Mouse (Mus musculus): Measurements from ENCODE around the gene Bmp2k.

Bmp2k gene

DNA sequence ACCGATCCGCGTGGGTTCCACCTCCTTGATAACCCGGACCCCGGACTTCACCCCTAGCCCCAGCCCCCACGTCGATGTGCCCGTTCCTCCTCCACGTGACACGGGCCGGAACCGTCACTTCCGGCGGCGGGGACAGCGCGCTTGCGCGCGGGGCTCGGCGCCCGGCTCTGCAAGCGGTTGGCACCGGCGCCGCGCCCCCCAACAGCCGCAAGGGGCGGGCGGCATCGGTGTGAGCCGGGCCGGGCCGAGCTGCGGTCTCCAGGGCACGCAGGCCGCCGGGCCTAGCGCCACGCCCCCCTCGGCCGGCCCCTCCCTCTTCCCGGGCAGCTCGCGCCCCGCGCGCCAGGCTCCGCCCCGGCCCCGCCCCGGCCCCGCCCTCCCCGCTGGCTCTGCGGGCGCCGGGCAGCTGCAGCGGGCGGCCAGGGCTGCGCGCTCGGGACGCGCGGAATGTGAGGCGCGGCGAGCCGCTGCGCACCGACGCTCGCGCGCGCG is at the start of gene Bmp2k:
Bmp2k (plus strand) TSS at position 380 of the 492 bp plus-strand sequence.
- peak; percentile 92 for ATAC-seq (ENCODE audit: low TSS enrichment)

DNA sequence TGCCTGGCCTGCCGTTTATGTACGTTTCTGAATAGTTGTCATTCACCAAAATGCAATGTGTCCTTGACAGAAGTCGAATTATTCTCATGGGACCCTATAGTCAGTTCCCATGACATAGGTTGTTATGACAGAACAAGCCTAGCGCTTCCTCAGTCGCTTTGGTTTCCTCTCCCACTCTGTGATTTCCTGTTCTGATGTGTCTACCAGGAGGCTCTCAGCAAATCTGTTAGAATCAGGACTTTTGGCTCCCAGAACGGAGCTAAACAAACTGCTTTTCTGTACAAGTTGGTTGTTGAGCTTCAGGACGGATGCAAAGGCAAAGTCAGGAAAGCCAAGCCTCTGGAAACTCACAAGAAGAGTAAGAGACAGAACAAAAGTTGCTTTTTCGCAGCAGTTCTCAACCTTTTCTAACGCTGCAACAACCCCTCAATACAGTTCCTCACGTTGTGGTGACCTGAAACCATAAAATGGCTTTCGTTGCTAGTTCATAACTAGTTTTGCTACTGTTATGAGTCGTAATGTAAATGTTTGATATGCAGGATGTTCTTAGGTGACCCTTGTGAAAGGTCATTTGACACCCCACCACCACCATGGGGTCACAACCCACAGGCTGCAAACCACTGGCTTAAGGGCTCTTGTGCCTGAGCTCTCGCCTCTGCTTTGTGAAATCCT is 48.5 kb upstream of the Bmp2k start:
- ATAC-seq (ENCODE audit: low TSS enrichment): no peak

DNA sequence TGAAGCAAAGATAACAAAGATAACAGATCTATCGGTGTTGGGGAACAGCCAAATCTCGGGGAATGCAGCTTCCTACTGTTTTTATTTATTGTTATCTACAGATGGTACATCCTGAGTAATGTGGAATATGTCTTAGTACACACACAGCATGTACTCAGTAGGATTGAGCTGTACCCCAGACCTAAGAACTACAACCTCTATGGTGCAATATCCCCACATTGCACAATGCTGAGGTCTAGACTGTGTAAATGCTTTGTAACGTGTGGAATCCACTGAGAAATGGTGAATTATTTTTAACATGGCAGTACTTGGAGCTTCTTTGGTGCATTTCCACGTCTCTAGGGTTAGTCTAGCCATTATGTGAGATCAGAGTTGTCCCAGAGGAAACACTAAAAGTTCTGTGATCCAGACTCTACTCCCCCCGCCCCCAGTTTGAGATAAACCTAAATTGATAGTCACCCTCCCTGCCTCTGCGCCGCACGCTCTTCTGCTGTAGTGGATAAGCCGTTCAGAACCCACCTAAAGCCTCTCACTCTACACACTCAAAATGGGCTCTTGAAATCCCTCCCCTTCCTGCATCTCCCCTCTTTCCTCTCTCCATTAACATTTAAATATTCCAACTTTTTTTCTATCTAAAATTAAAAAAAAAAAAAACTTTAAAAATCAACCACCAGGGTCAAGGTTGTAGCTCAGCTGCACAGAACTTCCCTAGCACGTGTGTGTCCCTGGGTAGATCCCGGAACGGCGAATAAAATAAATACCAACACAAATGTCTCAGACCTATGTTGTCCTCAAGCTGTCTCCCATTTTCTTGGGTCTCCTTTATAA is 47.4 kb upstream of the Bmp2k start:
- no peak for ATAC-seq (ENCODE audit: low TSS enrichment)

DNA sequence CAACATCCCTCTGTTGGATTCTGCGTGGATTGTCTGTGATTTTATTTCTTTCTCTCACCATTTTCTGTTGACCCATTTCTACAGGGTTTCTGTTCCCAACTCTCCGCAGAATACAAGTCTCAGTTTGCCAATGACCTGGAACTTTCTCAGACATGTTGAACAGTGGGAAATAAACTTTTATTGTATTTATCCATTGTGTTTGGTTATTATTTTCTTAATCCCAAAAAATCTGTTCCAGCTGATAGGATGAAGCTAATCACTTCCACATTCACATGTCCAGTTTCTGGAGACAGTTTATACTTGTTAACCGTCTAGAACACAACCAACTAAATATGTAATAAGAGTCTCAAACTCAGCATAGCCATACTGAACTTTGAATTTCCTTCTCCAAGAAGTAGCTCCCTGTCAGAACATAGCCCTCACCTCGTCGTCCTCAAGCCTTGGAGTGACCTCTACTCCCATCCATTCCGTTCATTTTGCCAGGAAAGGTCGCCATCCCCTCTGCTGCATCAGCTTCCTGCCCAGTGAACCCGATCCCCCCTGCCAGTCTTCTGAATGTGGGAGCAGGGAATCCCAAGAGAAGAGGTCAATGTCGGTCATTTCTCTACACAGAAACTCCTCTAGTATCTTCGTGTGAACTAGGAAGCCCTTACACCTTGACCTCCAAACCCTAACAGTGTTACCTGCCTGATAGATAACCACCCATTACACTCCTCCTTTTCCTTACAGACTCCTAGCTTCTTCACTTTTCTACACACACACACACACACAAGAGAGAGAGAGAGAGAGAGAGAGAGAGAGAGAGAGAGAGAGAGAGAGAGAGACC is 46.6 kb upstream of the Bmp2k start:
- ATAC-seq (ENCODE audit: low TSS enrichment): no peak

DNA sequence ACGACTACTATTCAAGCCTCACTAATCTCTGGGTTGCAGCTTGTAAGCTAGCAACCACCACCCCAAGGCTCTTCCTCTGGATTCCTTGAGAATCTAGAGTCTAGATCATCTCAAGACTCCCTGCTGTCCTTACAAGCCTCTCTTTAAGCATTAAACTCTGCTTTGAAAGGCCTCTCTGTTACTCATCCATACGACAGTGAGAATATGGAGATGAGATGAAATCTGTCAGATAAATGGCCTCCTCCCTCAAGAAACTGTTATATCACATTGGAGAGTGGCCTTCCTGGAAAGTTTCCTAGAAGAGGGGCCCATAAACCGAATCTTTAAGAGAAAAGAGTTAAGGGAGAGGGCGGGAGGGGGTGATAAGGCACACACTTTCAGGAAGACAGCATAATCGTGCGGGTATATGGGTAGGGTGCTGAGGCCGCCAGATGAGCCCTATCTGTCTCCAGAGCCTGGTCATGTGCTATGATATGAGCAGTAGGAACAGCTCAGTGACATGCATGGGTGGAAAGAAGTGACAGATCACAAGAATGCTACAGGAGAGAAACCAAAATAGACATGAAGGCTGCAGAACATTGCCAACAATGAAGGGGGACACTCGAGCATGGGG is 45.9 kb upstream of the Bmp2k start:
- ATAC-seq (ENCODE audit: low TSS enrichment): no peak

DNA sequence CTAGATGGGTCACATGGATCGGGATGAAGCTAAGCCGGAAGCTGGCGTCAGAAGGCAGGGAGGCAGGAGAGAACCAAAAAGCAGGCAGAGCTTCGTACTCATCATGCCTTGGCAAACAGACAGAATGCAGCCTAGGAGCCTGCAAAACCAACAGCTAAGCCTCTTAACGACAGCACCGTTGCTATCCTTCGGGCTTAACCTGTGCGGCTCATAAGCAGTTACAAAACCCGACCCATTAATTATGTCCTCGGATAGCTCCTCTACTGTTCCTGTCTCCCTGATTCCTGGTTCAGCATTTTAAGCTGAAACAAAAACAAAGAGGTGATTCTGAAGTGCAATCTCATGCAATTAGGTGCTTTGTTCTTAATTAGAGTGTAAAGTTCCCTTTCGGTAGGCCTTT is 43.4 kb upstream of the Bmp2k start:
- peak; percentile 55 for ATAC-seq (ENCODE audit: low TSS enrichment)

DNA sequence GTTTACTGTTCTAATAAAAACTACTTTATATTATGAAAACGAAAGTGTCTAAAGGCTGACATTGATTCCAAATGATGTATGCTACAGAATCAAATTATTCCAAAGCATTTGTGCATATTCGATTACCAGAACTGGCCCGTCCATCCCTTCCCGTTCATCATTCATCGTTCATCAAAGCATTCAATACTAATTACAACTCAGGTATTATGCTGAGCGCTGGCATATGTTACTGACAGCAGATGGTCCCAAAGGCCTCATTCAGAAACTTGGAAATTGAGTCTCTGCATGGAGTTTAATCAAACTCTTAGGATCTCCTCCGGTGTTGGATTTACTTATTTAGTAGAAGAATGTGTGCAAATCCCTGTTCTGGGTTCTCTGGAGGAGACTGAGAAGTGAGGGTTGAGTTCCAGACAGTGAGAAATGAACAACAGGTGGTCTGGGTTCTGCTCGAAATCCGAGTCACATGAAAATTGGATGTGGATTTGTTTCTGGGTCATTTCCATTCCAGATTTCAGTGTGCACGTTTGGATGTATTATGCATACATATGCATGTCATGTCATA is 42.9 kb upstream of the Bmp2k start:
- ATAC-seq (ENCODE audit: low TSS enrichment): no peak

DNA sequence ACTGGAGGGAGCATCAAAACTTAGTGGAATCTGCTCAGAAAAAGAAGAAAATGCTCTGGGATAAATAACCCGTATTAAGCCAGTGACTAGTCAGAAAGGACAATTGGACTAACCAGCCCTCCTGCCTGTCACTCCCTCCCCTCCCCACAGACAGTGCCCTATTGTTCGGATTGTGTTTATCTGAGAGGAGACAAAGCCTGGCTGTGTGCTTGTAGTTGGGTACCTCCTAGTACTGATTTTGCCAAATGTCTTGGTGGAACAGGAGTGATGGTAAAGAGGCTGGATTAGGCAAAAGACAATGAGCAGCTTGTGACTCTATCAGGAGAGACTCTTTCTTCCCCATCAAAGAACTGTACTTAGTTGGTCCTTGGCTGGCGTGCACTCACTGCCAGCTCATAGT is 40.6 kb upstream of the Bmp2k start:
- ATAC-seq (ENCODE audit: low TSS enrichment): peak; percentile 67

DNA sequence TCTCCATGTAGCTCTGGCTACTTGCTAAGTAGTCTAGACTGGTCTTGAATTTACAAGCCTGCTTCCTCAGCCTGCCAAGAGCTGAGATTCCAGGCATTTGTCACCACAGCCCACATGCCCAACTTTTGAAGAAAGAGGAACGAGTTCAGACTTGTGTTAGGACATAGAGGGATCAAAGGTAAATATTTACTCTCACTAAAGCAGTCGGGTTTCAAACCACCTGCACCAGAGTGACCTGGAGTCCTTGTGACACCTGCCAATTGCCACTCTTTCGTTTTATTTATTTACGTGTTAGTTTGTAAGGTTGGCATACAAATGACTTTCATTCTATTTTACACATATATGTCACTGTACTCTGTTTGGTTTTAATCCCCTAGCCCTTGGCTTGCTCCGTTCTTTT is 36.4 kb upstream of the Bmp2k start:
- ATAC-seq (ENCODE audit: low TSS enrichment): no peak

DNA sequence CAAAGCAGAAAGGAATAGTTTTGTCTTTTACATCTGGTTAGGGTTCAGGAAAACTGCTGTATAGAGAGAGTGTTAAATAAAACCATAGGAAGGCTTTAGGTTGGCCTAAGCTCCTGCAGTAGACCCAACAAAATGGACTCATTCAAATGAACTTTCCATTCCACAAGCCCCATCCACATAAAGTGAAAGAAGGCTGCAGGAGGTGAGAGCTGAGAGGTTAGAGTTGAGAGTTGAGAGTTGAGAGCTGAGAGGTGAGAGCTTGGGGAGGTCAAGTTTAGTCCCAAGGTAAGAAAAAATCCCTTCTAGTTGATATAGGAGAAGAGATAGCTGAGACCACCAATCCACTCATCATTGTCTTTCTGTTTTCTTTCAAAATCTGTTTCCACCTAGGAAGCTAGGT is 35.6 kb upstream of the Bmp2k start:
- no peak for ATAC-seq (ENCODE audit: low TSS enrichment)

DNA sequence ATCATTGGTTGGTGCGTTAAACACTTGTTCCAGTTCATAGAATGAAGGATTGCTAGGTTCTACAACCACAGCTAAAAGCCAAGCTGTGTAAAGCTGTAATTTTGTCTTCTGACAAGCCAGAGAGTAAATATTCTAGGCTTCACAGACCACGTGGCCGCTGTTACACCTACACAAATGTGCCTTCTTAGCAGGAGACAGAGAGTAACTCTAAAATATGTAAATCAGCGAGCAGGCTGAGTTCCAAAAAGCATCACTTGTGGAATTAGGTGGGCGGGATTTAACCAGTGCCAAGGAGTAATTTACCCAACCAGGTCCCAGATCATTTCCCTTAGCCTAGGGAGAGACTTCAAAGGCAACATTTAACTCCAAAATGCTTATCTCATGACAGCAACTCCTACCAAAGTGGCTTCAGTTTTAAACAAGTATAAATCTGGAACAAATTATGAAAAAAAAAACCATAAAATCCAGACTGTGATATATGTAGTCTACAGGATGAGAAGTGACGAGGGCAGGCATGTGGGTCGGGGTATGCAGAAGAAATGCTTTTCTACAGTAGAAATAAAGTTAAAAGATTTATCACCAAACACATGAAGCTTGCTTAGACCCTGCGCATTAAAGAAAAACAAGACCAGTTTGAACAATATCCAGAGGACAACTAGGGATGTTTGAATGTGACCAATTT is 35.1 kb upstream of the Bmp2k start:
- peak; percentile 94 for ATAC-seq (ENCODE audit: low TSS enrichment)

DNA sequence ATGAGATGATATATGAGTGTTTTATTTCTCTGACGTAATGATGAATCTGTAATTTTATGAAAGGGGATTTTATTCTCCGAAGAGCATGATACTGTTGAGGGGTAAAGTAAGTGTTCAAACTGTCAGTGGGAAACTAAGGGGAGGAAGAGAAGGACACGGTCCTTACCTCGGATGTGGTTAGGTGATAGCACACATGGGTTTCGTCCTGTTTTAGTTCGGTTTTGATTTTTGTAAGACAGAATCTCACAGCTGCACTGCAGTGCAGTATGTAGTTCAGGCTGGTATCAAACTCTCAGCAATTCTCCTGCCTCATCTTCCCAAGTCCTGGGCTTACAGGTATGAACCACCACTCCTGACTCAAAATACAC is 34.6 kb upstream of the Bmp2k start:
- no peak for ATAC-seq (ENCODE audit: low TSS enrichment)

DNA sequence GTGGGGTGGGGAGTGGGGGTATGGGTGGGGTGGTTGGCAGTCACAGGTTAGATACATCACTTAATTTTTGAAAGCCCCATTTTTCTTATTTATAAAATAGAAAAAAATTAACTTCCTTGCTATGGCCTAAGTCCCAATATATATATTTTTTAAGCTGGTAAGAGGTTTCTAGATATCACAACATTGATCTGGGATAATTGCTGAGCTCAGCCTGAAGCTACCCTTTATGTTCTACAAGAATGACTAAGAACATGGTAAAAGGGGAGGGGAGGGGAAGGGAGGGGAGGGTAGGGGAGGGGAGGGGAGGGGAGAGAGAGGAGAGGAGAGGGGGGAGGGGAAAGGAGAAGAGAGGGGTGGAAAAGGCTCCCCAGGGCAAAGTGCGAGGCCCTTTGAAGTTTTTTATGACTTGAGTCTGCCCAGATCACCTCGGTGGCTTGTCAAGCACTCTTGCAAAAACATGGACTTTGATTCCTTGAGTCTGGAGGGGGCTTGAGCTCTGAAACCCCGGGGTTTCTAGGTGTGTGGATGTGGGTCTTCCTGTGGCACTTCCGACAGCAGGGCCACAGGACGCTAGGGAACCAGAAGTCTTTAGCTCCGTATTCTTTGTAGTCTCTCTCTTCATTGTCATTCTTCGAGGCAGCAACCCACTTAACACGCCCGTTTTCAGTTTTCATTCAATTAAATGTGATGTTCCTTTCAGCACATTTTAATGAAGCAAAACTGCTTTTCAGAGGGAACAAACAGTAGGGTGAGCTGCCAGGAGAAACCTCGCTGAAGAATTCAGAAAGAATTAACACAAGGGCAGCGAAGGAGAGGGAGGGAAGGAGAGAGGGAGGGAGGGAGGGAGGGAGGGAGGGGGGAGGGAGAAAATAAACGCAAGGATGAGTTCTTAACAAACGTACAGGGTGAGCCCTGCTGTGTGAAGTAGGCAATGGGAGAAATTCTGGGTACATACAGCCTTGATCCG is 33.1 kb upstream of the Bmp2k start:
- peak; percentile 87 for ATAC-seq (ENCODE audit: low TSS enrichment)

DNA sequence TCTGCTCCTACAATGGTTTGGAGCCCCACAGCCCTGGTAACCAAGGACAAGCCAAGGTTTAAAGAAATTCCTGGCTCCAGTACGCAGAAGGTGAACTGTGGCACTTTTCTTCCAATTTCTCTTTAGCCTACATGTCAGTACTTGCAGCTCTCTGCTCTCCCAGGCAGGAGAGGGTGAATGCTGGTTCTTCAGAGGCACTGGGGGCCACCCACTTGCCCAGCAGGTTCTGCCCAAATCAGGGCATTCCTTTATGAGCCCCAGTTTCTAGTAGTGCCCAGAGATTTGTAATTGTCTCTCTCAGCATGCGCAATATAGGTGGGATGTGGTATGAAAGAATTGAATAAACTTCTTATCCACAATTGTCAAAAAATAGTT is 32.5 kb upstream of the Bmp2k start:
- ATAC-seq (ENCODE audit: low TSS enrichment): peak; percentile 21; the same call in 1 of the 2 replicates

DNA sequence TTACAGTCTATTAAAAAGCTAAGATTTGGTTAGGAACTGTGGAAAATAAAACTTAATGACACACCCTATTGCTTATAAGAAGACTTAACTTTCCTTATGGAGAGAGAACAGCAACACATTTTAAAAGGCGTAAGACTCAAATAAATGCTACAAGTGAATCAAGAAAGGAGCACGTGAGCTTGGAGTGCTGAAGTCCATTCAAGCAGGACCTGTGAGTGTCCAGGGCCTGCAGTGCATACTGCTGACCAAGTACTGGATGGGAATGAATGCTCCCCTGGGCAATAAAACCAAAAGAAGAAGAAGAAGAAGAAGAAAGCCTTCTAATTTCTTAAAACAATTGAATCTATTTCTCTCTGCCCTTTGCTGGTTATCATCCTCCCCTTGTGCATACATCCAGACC is 32.0 kb upstream of the Bmp2k start:
- no peak for ATAC-seq (ENCODE audit: low TSS enrichment)

DNA sequence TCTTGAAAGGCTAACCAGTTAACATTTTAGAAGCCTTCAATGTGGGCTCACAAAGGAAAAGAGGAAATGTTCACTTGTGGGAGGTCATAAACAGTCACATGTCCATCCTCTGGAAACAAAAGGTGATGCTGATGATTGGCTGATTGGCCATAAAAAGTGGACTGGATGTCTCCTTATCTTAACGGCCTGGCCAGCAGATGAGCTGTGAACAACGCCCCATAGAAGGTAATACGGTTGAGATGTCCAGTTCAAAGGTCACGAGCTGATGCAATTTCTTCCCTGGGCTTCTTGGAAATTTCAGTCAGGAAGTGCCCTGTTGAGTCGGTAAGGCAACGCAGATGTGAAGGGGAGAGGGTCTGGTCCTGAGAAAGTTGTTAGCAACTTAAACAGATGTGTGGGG is 28.9 kb upstream of the Bmp2k start:
- no peak for ATAC-seq (ENCODE audit: low TSS enrichment)

DNA sequence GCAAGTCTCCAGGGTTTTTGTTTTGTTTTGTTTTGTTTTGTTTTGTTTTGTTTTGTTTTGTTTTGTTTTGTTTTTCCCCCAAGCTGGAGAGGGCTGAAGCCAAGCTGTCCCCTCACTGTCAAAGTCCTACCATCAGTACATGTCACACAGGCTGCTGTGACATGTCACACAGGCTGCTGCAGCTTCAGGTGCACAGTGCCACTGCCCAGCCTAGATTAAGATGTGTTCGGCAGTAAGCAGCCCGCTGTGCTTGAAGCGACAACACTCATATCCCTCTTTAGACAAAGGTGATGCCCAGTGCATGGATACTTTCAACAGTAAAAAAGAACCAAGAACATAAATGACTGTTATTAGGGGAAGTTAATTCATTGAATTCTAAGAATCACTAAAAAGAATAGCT is 28.5 kb upstream of the Bmp2k start:
- ATAC-seq (ENCODE audit: low TSS enrichment): no peak

DNA sequence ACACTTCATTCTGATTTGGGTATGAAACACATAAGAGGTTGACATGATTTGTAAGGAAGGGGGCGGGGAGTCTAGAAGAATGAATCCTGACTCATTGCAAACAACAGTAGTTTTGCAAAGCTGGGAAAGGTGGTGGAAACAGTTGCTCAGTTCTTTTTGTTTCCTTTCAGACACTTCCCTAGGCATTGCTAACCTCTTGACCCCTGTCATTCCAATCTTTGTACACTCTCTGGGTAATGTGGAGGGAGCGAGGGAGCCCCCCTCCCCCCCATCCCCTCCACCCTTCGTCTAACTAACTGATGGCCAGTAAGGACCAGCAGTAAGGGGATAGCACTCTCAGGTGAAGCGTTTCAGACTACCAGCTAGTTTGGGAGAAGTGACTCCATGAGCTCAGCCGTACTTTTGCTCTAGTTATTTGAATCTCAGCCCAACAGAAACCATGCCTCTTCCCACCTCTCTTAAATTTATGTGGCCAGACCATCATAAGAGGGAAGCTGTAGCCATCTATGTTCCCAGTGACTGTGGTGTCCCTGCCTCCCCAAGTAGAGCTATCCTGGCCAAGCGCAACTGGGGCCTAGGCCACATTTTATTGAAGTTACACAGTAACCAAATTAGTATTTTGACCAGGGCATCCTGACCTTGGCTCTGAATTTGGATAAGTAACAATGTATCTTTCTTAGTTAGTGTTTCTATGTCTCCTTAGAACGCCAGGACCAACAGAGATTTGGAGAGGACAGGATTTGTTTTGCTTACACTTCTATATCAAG is 27.6 kb upstream of the Bmp2k start:
- no peak for ATAC-seq (ENCODE audit: low TSS enrichment)

DNA sequence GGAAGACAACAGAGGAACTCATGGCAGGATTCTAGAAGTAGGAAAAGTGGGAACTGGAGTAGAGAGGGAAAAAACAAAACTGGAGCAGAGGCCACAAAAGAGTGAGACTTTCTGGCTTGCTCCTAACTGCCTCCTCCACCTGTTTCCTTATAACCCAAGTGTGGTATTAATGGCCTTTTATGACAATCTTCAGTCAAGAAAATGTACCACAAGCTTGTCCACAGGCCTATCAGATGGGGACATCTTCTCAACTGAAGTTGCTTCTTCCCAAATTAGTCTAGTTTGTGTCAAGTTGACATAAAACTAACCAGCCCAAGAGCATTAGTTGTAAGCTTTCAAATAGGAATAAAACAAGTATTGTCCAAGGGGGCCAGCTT is 27.0 kb upstream of the Bmp2k start:
- ATAC-seq (ENCODE audit: low TSS enrichment): no peak

Data from frontal cortex, adult (tissue).